ENCODE assay signal across 8 mouse cellular contexts in the genomic region with DNA sequence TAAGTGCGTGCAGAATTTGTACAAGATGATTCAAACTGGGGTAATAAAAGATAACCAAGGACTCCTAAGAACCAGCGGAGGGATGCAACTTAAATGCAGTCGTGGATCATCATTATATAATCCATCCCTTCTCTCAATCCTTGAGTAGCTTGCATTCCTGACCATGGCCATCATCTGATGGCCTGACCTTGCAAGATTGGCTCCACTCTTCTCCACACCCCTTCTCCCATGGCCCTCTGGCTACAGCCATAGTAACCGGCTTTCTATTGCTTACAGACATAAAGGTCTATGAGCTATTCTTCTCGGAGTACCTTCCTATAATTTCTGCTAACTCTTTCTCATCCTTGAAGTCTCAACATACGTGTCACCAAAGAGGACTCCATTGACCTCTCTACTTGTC. TPM values are rescaled to one million over a fixed set of nuclear protein-coding genes. Genes with fewer than 3 reads are reported as not detected.
A peak's percentile ranks its signal among the peaks of the same experiment; 100 is the strongest.
DNase-seq lines count a peak whose midpoint lies in the region; ATAC-seq and TF ChIP-seq lines count a peak whose summit lies in the region.

No protein-coding gene starts in this region.

- dilution Hi-C loops in CH12.LX (cut with MboI; ENCODE audit: extremely low pct_ligation_motif_present, extremely low pct_unique_long_range_greater_than_20kb, low sequenced_read_pairs) = no loop called here

- no peak for DNase-seq in gastrocnemius, adult 2 months
- DNase-seq in gastrocnemius, postnatal 25 days = no peak
- no peak for DNase-seq in CH12.LX (ENCODE audit: extremely low read depth)
- no peak for DNase-seq in left cerebral cortex, postnatal 4 days
- no peak for DNase-seq in layer of hippocampus, adult 9-11 months
- no peak for DNase-seq in retina, postnatal 1 day

- WGBS in forebrain, embryonic 12.5 days = 70% methylated on average over 6 of the region's 6 CpGs
- WGBS in liver, embryonic 15.5 days (ENCODE audit: insufficient replicate concordance) = 46% methylated on average over 6 of the region's 6 CpGs

- H3K4me3 ChIP-seq in gastrocnemius, adult 2 months = peak overlapping the region; percentile 99
- peak overlapping the region; percentile 67 to 82 (median 74) for H3K4me3 ChIP-seq in CH12.LX (replicated peaks in 1 of 3; ENCODE audit: low read depth in 2 of 3, low read length in 2 of 3, poor library complexity in 1 of 3)
- H3K4me3 ChIP-seq in forebrain, embryonic 12.5 days (replicated peaks) = peak overlapping the region; percentile 84
- peak overlapping the region; percentile 91 for H3K4me3 ChIP-seq in liver, embryonic 15.5 days (replicated peaks)

- no peak for TF ChIP-seq CTCF in gastrocnemius, adult 2 months (IDR thresholded peaks at IDR 0.05)
- no peak for TF ChIP-seq CTCF in CH12.LX (conservative IDR thresholded peaks at IDR 0.05 in 1 of 2, IDR thresholded peaks at IDR 0.05 in 1 of 2; ENCODE audit: low read depth in 2 of 2, low read length in 2 of 2)

- TF ChIP-seq RAD21 in CH12.LX (IDR thresholded peaks at IDR 0.05; ENCODE audit: low read depth, low read length) = no peak

- H3K9me3 ChIP-seq in CH12.LX (replicated peaks; ENCODE audit: low read length) = no peaks in the 10 kb centered on the region
- H3K9me3 ChIP-seq in forebrain, embryonic 12.5 days = no peaks in the 10 kb centered on the region
- no peaks in the 10 kb centered on the region for H3K9me3 ChIP-seq in liver, embryonic 15.5 days (replicated peaks)

- peaks cover 11 to 55% of the 10 kb centered on the region in 2 experiments for H3K4me1 ChIP-seq in CH12.LX (ENCODE audit: control insufficient read depth in 1 of 2, insufficient read depth in 2 of 2)
- peaks cover 41% of the 10 kb centered on the region for H3K4me1 ChIP-seq in forebrain, embryonic 12.5 days
- H3K4me1 ChIP-seq in liver, embryonic 15.5 days (replicated peaks) = peaks cover 51% of the 10 kb centered on the region

- intact Hi-C loops in gastrocnemius, adult 2 months (cut with DNase I) = loop anchor here (5.0 kb wide), 3 partner anchors 50 to 105 kb away; partner anchors contain the start of genes Asxl1, Kif3b and Tm9sf4
- intact Hi-C loops in left cerebral cortex, postnatal 4 days (cut with DNase I) = no loop called here

- no peak for TF ChIP-seq POLR2A in CH12.LX (IDR thresholded peaks at IDR 0.05; ENCODE audit: low read depth, low read length)

- no peak for TF ChIP-seq EP300 in CH12.LX (IDR thresholded peaks at IDR 0.05; ENCODE audit: low read length)

- H3K27ac ChIP-seq in gastrocnemius, adult 2 months = peak overlapping the region; percentile 93
- H3K27ac ChIP-seq in CH12.LX (ENCODE audit: insufficient read depth, low read depth) = no peak overlapping the region
- no peak overlapping the region for H3K27ac ChIP-seq in forebrain, embryonic 12.5 days
- peak overlapping the region; percentile 98 for H3K27ac ChIP-seq in liver, embryonic 15.5 days (replicated peaks)

- peaks cover 51% of the 10 kb centered on the region for H3K79me2 ChIP-seq in CH12.LX (replicated peaks; ENCODE audit: control insufficient read depth, extremely low read depth, insufficient read depth, poor library complexity, severe bottlenecking)

- peak overlapping the region; percentile 92 for H3K9ac ChIP-seq in CH12.LX (ENCODE audit: insufficient read depth, low read depth)
- H3K9ac ChIP-seq in forebrain, embryonic 12.5 days = peak overlapping the region; percentile 98
- peak overlapping the region; percentile 98 for H3K9ac ChIP-seq in liver, embryonic 15.5 days

- H3K36me3 ChIP-seq in CH12.LX (replicated peaks in 1 of 2; ENCODE audit: control insufficient read depth in 1 of 2, insufficient read depth in 1 of 2, low read length in 1 of 2) = peaks cover 14 to 35% of the 10 kb centered on the region in 2 experiments
- H3K36me3 ChIP-seq in forebrain, embryonic 12.5 days (replicated peaks) = peaks cover 26% of the 10 kb centered on the region
- peaks cover 41% of the 10 kb centered on the region for H3K36me3 ChIP-seq in liver, embryonic 15.5 days (replicated peaks)

- in situ Hi-C loops in CH12.LX (cut with MboI; ENCODE audit: low pct_ligation_motif_present, low pct_unique_long_range_greater_than_20kb, low sequenced_read_pairs) = no loop called here

- no peak for ATAC-seq in forebrain, embryonic 12.5 days (ENCODE audit: low FRiP score)
- ATAC-seq in liver, embryonic 15.5 days (ENCODE audit: insufficient read depth) = no peak

- H3K4me2 ChIP-seq in CH12.LX (ENCODE audit: insufficient read depth, low read depth, poor library complexity, severe bottlenecking) = peak overlapping the region; percentile 82
- H3K4me2 ChIP-seq in forebrain, embryonic 12.5 days = peak overlapping the region; percentile 90
- H3K4me2 ChIP-seq in liver, embryonic 15.5 days = peak overlapping the region; percentile 79

- H3K27me3 ChIP-seq in CH12.LX (replicated peaks) = no peaks in the 10 kb centered on the region
- H3K27me3 ChIP-seq in forebrain, embryonic 12.5 days = no peaks in the 10 kb centered on the region
- no peaks in the 10 kb centered on the region for H3K27me3 ChIP-seq in liver, embryonic 15.5 days

TF ChIP-seq in CH12.LX, 34 proteins besides CTCF, POLR2A, EP300 and RAD21:
- TF ChIP-seq SIN3A (IDR thresholded peaks at IDR 0.05; ENCODE audit: low read length) = no peak
- TF ChIP-seq ZC3H11A (IDR thresholded peaks at IDR 0.05; ENCODE audit: low read depth, low read length) = no peak
- no peak; the same call in 1 of the 2 replicates for TF ChIP-seq MAX (IDR thresholded peaks at IDR 0.05; ENCODE audit: low read length)
- no peak for TF ChIP-seq GABPA (IDR thresholded peaks at IDR 0.05; ENCODE audit: insufficient replicate concordance, low read depth, low read length)
- TF ChIP-seq PAX5 (IDR thresholded peaks at IDR 0.05; ENCODE audit: low read length) = no peak
- no peak for TF ChIP-seq ZMIZ1 (IDR thresholded peaks at IDR 0.05; ENCODE audit: low read depth, low read length)
- no peak for TF ChIP-seq NELFE (IDR thresholded peaks at IDR 0.05; ENCODE audit: low read depth, low read length)
- no peak for TF ChIP-seq MAZ (IDR thresholded peaks at IDR 0.05; ENCODE audit: low read depth, low read length)
- TF ChIP-seq JUN (IDR thresholded peaks at IDR 0.05; ENCODE audit: insufficient read depth, low read depth, low read length) = no peak
- TF ChIP-seq SMC3 (IDR thresholded peaks at IDR 0.05; ENCODE audit: low read depth, low read length) = no peak
- TF ChIP-seq BHLHE40 (IDR thresholded peaks at IDR 0.05; ENCODE audit: low read depth, low read length) = no peak
- TF ChIP-seq ZNF384 (IDR thresholded peaks at IDR 0.05; ENCODE audit: low read depth, low read length) = no peak
- no peak for TF ChIP-seq E2F4 (IDR thresholded peaks at IDR 0.05; ENCODE audit: insufficient replicate concordance, low read depth, low read length)
- TF ChIP-seq JUND (conservative IDR thresholded peaks at IDR 0.05; ENCODE audit: low read depth, low read length) = no peak
- no peak for TF ChIP-seq MXI1 (IDR thresholded peaks at IDR 0.05; ENCODE audit: low read depth, low read length)
- TF ChIP-seq IRF4 (IDR thresholded peaks at IDR 0.05; ENCODE audit: low read depth, low read length) = no peak
- TF ChIP-seq ETS1 (conservative IDR thresholded peaks at IDR 0.05; ENCODE audit: low read depth, low read length) = no peak

RNA-seq across cellular contexts. Expression of gene Pofut1, which starts 0.8 kb away (rescaled TPM):
- total RNA-seq in gastrocnemius, adult 2 months (2021) = 10 to 100 TPM in 1 of 2 experiments, 1 to 10 TPM in 1; 7.6 to 13.2 TPM
- 10 to 100 TPM; 11.4 to 12.2 TPM for total RNA-seq in gastrocnemius, postnatal 25 days (2021)
- total RNA-seq in CH12.LX (2012; rRNA removed) (20.4 and 25.6 TPM in 2 replicates), CH12.LX (2014; rRNA removed) (19.4 and 22.8 TPM in 2 replicates)
- polyA plus RNA-seq in CH12.LX (2012; ENCODE audit: insufficient read length, low read depth) = 15.0 and 15.6 TPM in 2 replicates
- polyA plus RNA-seq in forebrain, embryonic 12.5 days (2016; fragmentation: Nextera tagmentation; extraction: Ambion mirVana) = 6.5 and 7.6 TPM in 2 replicates
- polyA plus RNA-seq in liver, embryonic 15.5 days (2015; fragmentation: Nextera tagmentation; extraction: Ambion mirVana) = 2.6 TPM in 2 replicates
- total RNA-seq in left cerebral cortex, postnatal 4 days (2021) = 10 to 100 TPM; 23.2 to 23.3 TPM

RNA-seq across cellular contexts. Expression of gene Plagl2, which starts 0.9 kb away (rescaled TPM):
- 1 to 10 TPM; 2.5 to 2.8 TPM for total RNA-seq in gastrocnemius, adult 2 months (2021)
- total RNA-seq in gastrocnemius, postnatal 25 days (2021) = 1 to 10 TPM; 3.2 to 4.0 TPM
- total RNA-seq in CH12.LX (2012; rRNA removed) (11.5 and 18.0 TPM in 2 replicates), CH12.LX (2014; rRNA removed) (5.1 and 8.1 TPM in 2 replicates)
- 36.6 and 52.7 TPM in 2 replicates for polyA plus RNA-seq in CH12.LX (2012; ENCODE audit: insufficient read length, low read depth)
- polyA plus RNA-seq in forebrain, embryonic 12.5 days (2016; fragmentation: Nextera tagmentation; extraction: Ambion mirVana) = 21.4 and 28.7 TPM in 2 replicates
- polyA plus RNA-seq in liver, embryonic 15.5 days (2015; fragmentation: Nextera tagmentation; extraction: Ambion mirVana) = 17.1 TPM in 2 replicates
- 1 to 10 TPM; 6.8 to 8.6 TPM for total RNA-seq in left cerebral cortex, postnatal 4 days (2021)

RNA-seq across cellular contexts. Expression of gene Tspyl3, which starts 16.9 kb away (rescaled TPM):
- under 1 TPM; 0.38 to 0.59 TPM for total RNA-seq in gastrocnemius, adult 2 months (2021)
- under 1 TPM; 0.78 to 0.82 TPM for total RNA-seq in gastrocnemius, postnatal 25 days (2021)
- total RNA-seq in CH12.LX (2012; rRNA removed) (9.6 and 10.2 TPM in 2 replicates), CH12.LX (2014; rRNA removed) (10.2 and 12.1 TPM in 2 replicates)
- 16.5 and 16.9 TPM in 2 replicates for polyA plus RNA-seq in CH12.LX (2012; ENCODE audit: insufficient read length, low read depth)
- polyA plus RNA-seq in forebrain, embryonic 12.5 days (2016; fragmentation: Nextera tagmentation; extraction: Ambion mirVana) = 9.5 TPM in 2 replicates
- 2.1 and 2.6 TPM in 2 replicates for polyA plus RNA-seq in liver, embryonic 15.5 days (2015; fragmentation: Nextera tagmentation; extraction: Ambion mirVana)
- total RNA-seq in left cerebral cortex, postnatal 4 days (2021) = 10 to 100 TPM; 36.3 to 37.3 TPM

RNA-seq across cellular contexts. Expression of gene Kif3b, which starts 49.1 kb away (rescaled TPM):
- total RNA-seq in gastrocnemius, adult 2 months (2021) = 1 to 10 TPM; 3.6 to 4.3 TPM
- 1 to 10 TPM; 3.4 to 4.0 TPM for total RNA-seq in gastrocnemius, postnatal 25 days (2021)
- total RNA-seq in CH12.LX (2012; rRNA removed) (9.9 and 10.6 TPM in 2 replicates), CH12.LX (2014; rRNA removed) (8.5 and 9.1 TPM in 2 replicates)
- 15.8 and 16.5 TPM in 2 replicates for polyA plus RNA-seq in CH12.LX (2012; ENCODE audit: insufficient read length, low read depth)
- 11.4 and 11.9 TPM in 2 replicates for polyA plus RNA-seq in forebrain, embryonic 12.5 days (2016; fragmentation: Nextera tagmentation; extraction: Ambion mirVana)
- polyA plus RNA-seq in liver, embryonic 15.5 days (2015; fragmentation: Nextera tagmentation; extraction: Ambion mirVana) = 1.4 and 2.0 TPM in 2 replicates
- total RNA-seq in left cerebral cortex, postnatal 4 days (2021) = 100 to 1,000 TPM; 109 to 110 TPM

Comparison
In these comparisons a context has a peak if more than half of its experiments do, and no peak if none do; other contexts are left out.
1. H3K27ac ChIP-seq: peak in gastrocnemius, adult 2 months (single experiment) and liver, embryonic 15.5 days (single experiment); none in CH12.LX (single experiment) and forebrain, embryonic 12.5 days (single experiment).
2. RNA of gene Tspyl3, which starts 16.9 kb away (total RNA-seq): 36.3 to 37.3 TPM in left cerebral cortex, postnatal 4 days and 9.6 to 12.1 TPM in CH12.LX; 0.78 to 0.82 TPM in gastrocnemius, postnatal 25 days and 0.38 to 0.59 TPM in gastrocnemius, adult 2 months; every median in the first group is over 4 times any median in the second.
3. Peak in every context shown above with its lines, with median percentiles within 50 percentile points of each other: H3K4me3 ChIP-seq, H3K4me2 ChIP-seq and H3K9ac ChIP-seq.